Mouse (Mus musculus): Measurements from ENCODE around the gene Dnajc13.

DNA sequence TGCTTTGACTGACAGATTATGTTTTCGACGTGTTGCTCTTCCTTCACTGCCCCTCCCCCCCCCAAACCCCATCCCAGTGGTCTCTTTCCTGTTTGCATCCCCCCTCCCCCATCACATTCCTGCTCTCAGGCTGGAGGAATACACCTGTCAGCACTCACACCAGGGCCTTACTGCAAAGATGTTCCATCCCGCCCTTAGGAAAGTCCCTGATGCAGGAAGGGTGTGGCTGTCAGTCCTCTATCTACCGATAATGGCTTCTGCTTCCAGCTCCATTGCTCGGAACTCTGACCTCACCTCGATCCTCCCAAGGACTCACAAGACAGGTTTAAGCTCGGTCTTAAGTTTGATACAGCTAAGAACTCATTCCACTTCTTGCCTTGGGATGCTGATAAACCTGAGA is 116.0 kb downstream of the Dnajc13 start:
- no peak for TF ChIP-seq POLR2A (IDR thresholded peaks at IDR 0.05; ENCODE audit: low read depth, low read length)
- TF ChIP-seq CTCF (IDR thresholded peaks at IDR 0.05; ENCODE audit: borderline replicate concordance, insufficient read depth, low read length) = no peak
